Mouse (Mus musculus) c-Kit-positive CD71-positive TER-119-positive erythroid progenitor cells, embryonic 14.5 days (primary cell): Measurements from ENCODE around the gene Olfr523.
A peak's percentile ranks its signal among the peaks of the same experiment; 100 is the strongest.

Experiments used
- DNase-seq: peaks from one replicate; pipeline ENCODE4 v3.0.0-alpha.2; 2013; ENCODE audit warnings: low spot score

Olfr523 gene

GRCm38 (mm10) chr7:140180692-140181091, 7.7 kb downstream of the Olfr523 start:
- no peak for DNase-seq

GRCm38 (mm10) chr7:140184206-140184605, 11.2 kb downstream of the Olfr523 start:
- DNase-seq, result no peak

GRCm38 (mm10) chr7:140186646-140187620, 13.9 kb downstream of the Olfr523 start:
- no peak for DNase-seq

- no peak for DNase-seq
Observed at GRCm38 (mm10) chr7:140187721-140188390, 14.8 kb downstream of the Olfr523 start.

- peak; percentile 64 for DNase-seq
Observed at GRCm38 (mm10) chr7:140188391-140189328, 15.6 kb downstream of the Olfr523 start.

GRCm38 (mm10) chr7:140190435-140190834, 17.4 kb downstream of the Olfr523 start:
- DNase-seq, result no peak

GRCm38 (mm10) chr7:140192445-140192844, 19.4 kb downstream of the Olfr523 start:
- DNase-seq, result no peak

GRCm38 (mm10) chr7:140192851-140193250, 19.8 kb downstream of the Olfr523 start:
- no peak for DNase-seq

GRCm38 (mm10) chr7:140194031-140194430, 21.0 kb downstream of the Olfr523 start:
- DNase-seq, result no peak

- DNase-seq, result no peak
Observed at GRCm38 (mm10) chr7:140196002-140196401, 23.0 kb downstream of the Olfr523 start.

GRCm38 (mm10) chr7:140201090-140201489, 28.1 kb downstream of the Olfr523 start:
- DNase-seq, result no peak

GRCm38 (mm10) chr7:140205864-140206263, 32.8 kb downstream of the Olfr523 start, which contains the start of gene Olfr524:
Gene Olfr524 (minus strand): TSS chr7:140205964.
- DNase-seq, result no peak

GRCm38 (mm10) chr7:140206904-140207303, 33.9 kb downstream of the Olfr523 start:
- DNase-seq, result no peak

GRCm38 (mm10) chr7:140208153-140208552, 35.1 kb downstream of the Olfr523 start:
- peak; percentile 42 for DNase-seq

- peak; percentile 45 for DNase-seq
Observed at GRCm38 (mm10) chr7:140208677-140209076, 35.7 kb downstream of the Olfr523 start.

- DNase-seq, result no peak
Observed at GRCm38 (mm10) chr7:140213841-140214240, 40.8 kb downstream of the Olfr523 start.

GRCm38 (mm10) chr7:140217967-140218366, 45.0 kb downstream of the Olfr523 start, which contains the start of gene Cd163l1:
Gene Cd163l1 (plus strand): TSS chr7:140218267.
- no peak for DNase-seq

- DNase-seq, result no peak
Observed at GRCm38 (mm10) chr7:140219268-140219667, 46.3 kb downstream of the Olfr523 start.

GRCm38 (mm10) chr7:140220375-140220774, 47.4 kb downstream of the Olfr523 start:
- no peak for DNase-seq

- no peak for DNase-seq
Observed at GRCm38 (mm10) chr7:140224209-140224608, 51.2 kb downstream of the Olfr523 start.
